In genomic region chr2:65402001-65402400, GRCm38 (mm10) we compare ENCODE assay signal across 23 mouse cellular contexts. TPM values are rescaled to one million over a fixed set of nuclear protein-coding genes. Genes with fewer than 3 reads are reported as not detected.
"Had no signal": no experiment of that assay in that cellular context is flagged by ENCODE, and none has a peak within 500 bp of the region (broad histone marks: within the 10 kb centered on the region; RNA-seq: fewer than 3 reads in every experiment).

No protein-coding gene starts in this region.

- H3K4me3 ChIP-seq: heart, embryonic 10.5 days; heart, embryonic 12.5 days; hindbrain, embryonic 10.5 days; hindbrain, embryonic 12.5 days; intestine, embryonic 15.5 days; layer of hippocampus, adult 2 months; limb, embryonic 10.5 days; limb, embryonic 12.5 days; liver, embryonic 13.5 days had no signal

- DNase-seq: gastrocnemius, postnatal 14 days; gastrocnemius, postnatal 36 days; heart, adult 11 months; heart, postnatal 10 days; heart, postnatal 4 days; kidney, adult 18-20 months; kidney, adult 8-10 months; kidney, postnatal 10 days; kidney, postnatal 25 days; kidney, postnatal 4 days; liver; liver, embryonic 13.5 days had no signal

- H3K27ac ChIP-seq: heart, embryonic 10.5 days; hindbrain, embryonic 10.5 days; hindbrain, embryonic 12.5 days; hindbrain, embryonic 14.5 days; intestine, embryonic 15.5 days; layer of hippocampus, adult 2 months; limb, embryonic 10.5 days; limb, embryonic 12.5 days; liver, embryonic 13.5 days had no signal

- H3K4me1 ChIP-seq: heart, embryonic 10.5 days; heart, embryonic 12.5 days; hindbrain, embryonic 10.5 days; hindbrain, embryonic 12.5 days; intestine, embryonic 15.5 days; limb, embryonic 12.5 days; liver, embryonic 13.5 days had no signal

- H3K27me3 ChIP-seq: heart, embryonic 12.5 days; hindbrain, embryonic 12.5 days; intestine, embryonic 15.5 days; limb, embryonic 12.5 days; liver, embryonic 13.5 days had no signal

- H3K9ac ChIP-seq: heart, embryonic 12.5 days; hindbrain, embryonic 12.5 days; hindbrain, embryonic 14.5 days; intestine, embryonic 15.5 days; limb, embryonic 12.5 days; liver, embryonic 13.5 days had no signal

- H3K36me3 ChIP-seq: heart, embryonic 10.5 days; heart, embryonic 12.5 days; hindbrain, embryonic 10.5 days; hindbrain, embryonic 12.5 days; intestine, embryonic 15.5 days; limb, embryonic 10.5 days; limb, embryonic 12.5 days; liver, embryonic 13.5 days had no signal

RNA-seq across cellular contexts. Expression of gene Slc38a11, which starts 38.2 kb away (rescaled TPM):
- polyA plus RNA-seq: heart, embryonic 10.5 days; heart, embryonic 12.5 days; heart, embryonic 14.5 days; limb, embryonic 10.5 days; liver, embryonic 11.5 days; liver, embryonic 13.5 days had no signal
